Mouse (Mus musculus) MEL (cell line): ENCODE measurements around the gene Pou2f2. TPM values are rescaled to one million over a fixed set of nuclear protein-coding genes. Genes with fewer than 3 reads are reported as not detected.

Source experiments
- DNase-seq: peaks from one replicate; pipeline ENCODE4 v3.0.0; 2011; ENCODE audit warnings: low read depth, low spot score
- H3K27ac ChIP-seq: 2 replicates; pipeline ENCODE4 v1.5.1; 2012; ENCODE audit warnings: low read depth, mild to moderate bottlenecking, control low read depth, low read length, moderate library complexity; ENCODE audit not compliant: control insufficient read depth
- H3K27me3 ChIP-seq, 2 experiments: fragments of 150-350 bp in 1 of 2; sonication (generic) in 1 of 2; 2 replicates each; pipeline ENCODE4 v1.6.1; 2012; ENCODE audit warnings: low read length in 2 of 2, mild to moderate bottlenecking in 2 of 2, improper control_type of control experiment in 1 of 2, moderate library complexity in 1 of 2; ENCODE audit not compliant: insufficient read depth in 2 of 2, control insufficient read depth in 1 of 2
- H3K36me3 ChIP-seq, 2 experiments: 2 replicates each; pipeline ENCODE4 v1.6.1; 2012 to 2014; ENCODE audit warnings: low read length in 2 of 2, improper control_type of control experiment in 1 of 2, inconsistent platforms in 1 of 2, mild to moderate bottlenecking in 1 of 2; ENCODE audit not compliant: insufficient read depth in 2 of 2, control insufficient read depth in 1 of 2
- H3K4me1 ChIP-seq, 2 experiments: fragments of 150-350 bp in 1 of 2; sonication (generic) in 1 of 2; 2 replicates each; pipeline ENCODE4 v1.6.1; 2012; ENCODE audit warnings: low read length in 2 of 2, improper control_type of control experiment in 1 of 2, mild to moderate bottlenecking in 1 of 2; ENCODE audit not compliant: insufficient read depth in 2 of 2, control insufficient read depth in 1 of 2
- H3K4me3 ChIP-seq, 2 experiments: fragments of 150-350 bp in 1 of 2; sonication (generic) in 1 of 2; 2 replicates each; pipeline ENCODE4 v1.5.1; 2012; ENCODE audit warnings: low read depth in 2 of 2, low read length in 2 of 2, mild to moderate bottlenecking in 2 of 2, moderate library complexity in 2 of 2, control low read depth in 1 of 2, improper control_type of control experiment in 1 of 2; ENCODE audit not compliant: control insufficient read depth in 1 of 2, insufficient read depth in 1 of 2
- H3K79me2 ChIP-seq: 2 replicates; pipeline ENCODE4 v1.6.1; 2012; ENCODE audit warnings: mild to moderate bottlenecking, low read length, moderate library complexity; ENCODE audit not compliant: control insufficient read depth, poor library complexity, insufficient read depth
- H3K9ac ChIP-seq: 2 replicates; pipeline ENCODE4 v1.6.1; 2012; ENCODE audit warnings: low read depth, mild to moderate bottlenecking, control low read depth, low read length, moderate library complexity; ENCODE audit not compliant: control insufficient read depth, poor library complexity, severe bottlenecking
- H3K9me3 ChIP-seq: fragments of 150-350 bp; sonication (generic); replicated peaks from 2 replicates; pipeline ENCODE4 v1.6.1; 2012; ENCODE audit warnings: mild to moderate bottlenecking, low read length, improper control_type of control experiment, moderate library complexity; ENCODE audit not compliant: insufficient read depth
- BHLHE40 ChIP-seq: IDR thresholded peaks from 2 replicates; pipeline ENCODE4 v1.6.1; 2012; ENCODE audit warnings: low read depth, mild to moderate bottlenecking, inconsistent platforms, low read length, improper control_type of control experiment, borderline replicate concordance
- CHD1 ChIP-seq: IDR thresholded peaks from 2 replicates; pipeline ENCODE4 v1.6.1; 2012; ENCODE audit warnings: low read depth, mild to moderate bottlenecking, inconsistent platforms, low read length, improper control_type of control experiment
- CTCF ChIP-seq, 3 experiments: IDR thresholded peaks in 2 of 3; conservative IDR thresholded peaks in 1 of 3; 2 replicates each; pipeline ENCODE4 v1.5.1; 2011 to 2012; ENCODE audit warnings: low read length in 3 of 3, low read depth in 2 of 3, mild to moderate bottlenecking in 2 of 3, improper control_type of control experiment in 1 of 3, inconsistent platforms in 1 of 3, mixed read lengths in 1 of 3, moderate library complexity in 1 of 3; ENCODE audit not compliant: control insufficient read depth in 1 of 3, insufficient read depth in 1 of 3, poor library complexity in 1 of 3, severe bottlenecking in 1 of 3
- ELF1 ChIP-seq: IDR thresholded peaks from 2 replicates; pipeline ENCODE4 v1.6.1; 2014; ENCODE audit warnings: low read depth, mild to moderate bottlenecking, inconsistent platforms, low read length, improper control_type of control experiment, moderate library complexity
- ETS1 ChIP-seq: IDR thresholded peaks from 2 replicates; pipeline ENCODE4 v1.6.1; 2012; ENCODE audit warnings: low read depth, mild to moderate bottlenecking, inconsistent platforms, low read length, improper control_type of control experiment, moderate library complexity
- GABPA ChIP-seq: IDR thresholded peaks from 2 replicates; pipeline ENCODE4 v1.6.1; 2012; ENCODE audit warnings: low read depth, mild to moderate bottlenecking, inconsistent platforms, low read length, improper control_type of control experiment, moderate library complexity
- GATA1 ChIP-seq: IDR thresholded peaks from 2 replicates; pipeline ENCODE4 v1.6.1; 2011; ENCODE audit warnings: low read depth, low read length, improper control_type of control experiment
- HCFC1 ChIP-seq: IDR thresholded peaks from 2 replicates; pipeline ENCODE4 v1.6.1; 2012; ENCODE audit warnings: low read depth, mild to moderate bottlenecking, inconsistent platforms, low read length, improper control_type of control experiment, moderate library complexity
- JUND ChIP-seq: IDR thresholded peaks from 2 replicates; pipeline ENCODE4 v1.6.1; 2011; ENCODE audit warnings: low read depth, mild to moderate bottlenecking, improper control_type of control experiment, low read length
- KAT2A ChIP-seq: conservative IDR thresholded peaks from 2 replicates; pipeline ENCODE4 v1.6.1; 2012; ENCODE audit warnings: low read depth, low read length, improper control_type of control experiment, inconsistent platforms
- MAZ ChIP-seq: IDR thresholded peaks from 2 replicates; pipeline ENCODE4 v1.6.1; 2012; ENCODE audit warnings: low read depth, mild to moderate bottlenecking, inconsistent platforms, low read length, improper control_type of control experiment
- MEF2A ChIP-seq: IDR thresholded peaks from 2 replicates; pipeline ENCODE4 v1.6.1; 2014; ENCODE audit warnings: low read depth, mild to moderate bottlenecking, inconsistent platforms, low read length, improper control_type of control experiment; ENCODE audit not compliant: poor library complexity, insufficient replicate concordance, severe bottlenecking; ENCODE audit errors: extremely low read depth
- MXI1 ChIP-seq: IDR thresholded peaks from 2 replicates; pipeline ENCODE4 v1.6.1; 2011; ENCODE audit warnings: mild to moderate bottlenecking, low read depth, low read length, improper control_type of control experiment
- NELFE ChIP-seq: IDR thresholded peaks from 2 replicates; pipeline ENCODE4 v1.6.1; 2011; ENCODE audit warnings: low read depth, low read length, improper control_type of control experiment
- NRF1 ChIP-seq: IDR thresholded peaks from 2 replicates; pipeline ENCODE4 v1.6.1; 2014; ENCODE audit warnings: low read depth, mild to moderate bottlenecking, inconsistent platforms, low read length, improper control_type of control experiment, moderate library complexity; ENCODE audit not compliant: poor library complexity, insufficient read depth, severe bottlenecking
- POLR2AphosphoS2 ChIP-seq: IDR thresholded peaks from 2 replicates; pipeline ENCODE4 v1.6.1; 2011; ENCODE audit warnings: low read length, improper control_type of control experiment
- POLR2AphosphoS5 ChIP-seq: IDR thresholded peaks from 2 replicates; pipeline ENCODE4 v1.6.1; 2012; ENCODE audit warnings: low read depth, borderline replicate concordance, mild to moderate bottlenecking, inconsistent platforms, low read length, moderate library complexity, mixed read lengths
- RAD21 ChIP-seq: IDR thresholded peaks from 2 replicates; pipeline ENCODE4 v1.6.1; 2011; ENCODE audit warnings: mild to moderate bottlenecking, low read depth, low read length, improper control_type of control experiment
- SIN3A ChIP-seq: IDR thresholded peaks from 2 replicates; pipeline ENCODE4 v1.6.1; 2012; ENCODE audit warnings: low read length, improper control_type of control experiment, inconsistent platforms
- TCF12 ChIP-seq: IDR thresholded peaks from 2 replicates; pipeline ENCODE4 v1.6.1; 2014; ENCODE audit warnings: low read depth, mild to moderate bottlenecking, inconsistent platforms, low read length, improper control_type of control experiment, moderate library complexity
- UBTF ChIP-seq: IDR thresholded peaks from 2 replicates; pipeline ENCODE4 v1.6.1; 2012; ENCODE audit warnings: low read depth, mild to moderate bottlenecking, inconsistent platforms, low read length, improper control_type of control experiment, moderate library complexity, borderline replicate concordance; ENCODE audit not compliant: insufficient read depth
- USF1 ChIP-seq: IDR thresholded peaks from 2 replicates; pipeline ENCODE4 v1.6.1; 2014; ENCODE audit warnings: low read depth, mild to moderate bottlenecking, inconsistent platforms, low read length, improper control_type of control experiment, moderate library complexity
- ZMIZ1 ChIP-seq: IDR thresholded peaks from 2 replicates; pipeline ENCODE4 v1.6.1; 2012; ENCODE audit warnings: low read depth, mild to moderate bottlenecking, inconsistent platforms, low read length, improper control_type of control experiment, moderate library complexity
- polyA plus RNA-seq, 2 experiments: library from polyadenylated mRNA; stranded (reverse) in 1 of 2; unstranded in 1 of 2; fragments of >175 nt in 1 of 2; fragments of >200 nt in 1 of 2; gene quantifications; 2 replicates each; pipeline versions ENCODE4 v1.2.1 to v1.2.4; 2012; ENCODE audit warnings: low replicate concordance in 2 of 2, low read depth in 1 of 2; ENCODE audit not compliant: insufficient read length in 2 of 2, insufficient read depth in 1 of 2, missing spikeins in 1 of 2
- total RNA-seq: library from RNA; depleted of rRNA; stranded (reverse); fragments of 300-350 nt; gene quantifications from 2 replicates; pipeline ENCODE4 v1.2.3, GENCODE M21; 2012

Gene Pou2f2
- total and polyA plus RNA-seq, 3 experiments: 0.73 to 6.4 TPM; not detected in 1

DNA sequence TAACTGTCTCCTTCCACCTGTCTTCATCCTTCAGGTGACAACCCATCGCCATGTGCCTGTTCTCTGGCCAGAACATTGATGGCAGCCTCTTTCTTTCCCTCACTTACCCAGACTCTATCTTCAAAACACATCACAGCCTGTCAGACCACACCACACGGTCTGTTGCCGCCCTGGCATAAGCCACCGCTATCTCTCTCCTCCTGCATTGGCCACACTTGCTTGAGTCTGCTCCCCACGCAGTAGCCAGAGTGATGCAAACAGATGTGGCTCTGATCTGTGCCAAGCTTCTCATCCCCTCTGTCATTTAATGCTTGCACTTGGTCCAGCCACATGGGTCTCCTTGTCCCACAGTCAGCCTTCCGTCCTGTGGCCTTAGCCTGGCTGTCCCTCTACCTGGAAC lies 116.2 kb downstream of the Pou2f2 start:
- H3K9me3 ChIP-seq: no peaks in the 10 kb centered on the region
- no peak for TF ChIP-seq BHLHE40
- TF ChIP-seq CHD1: no peak
- TF ChIP-seq KAT2A: no peak
- no peak for TF ChIP-seq SIN3A
- TF ChIP-seq USF1: no peak
- no peak for TF ChIP-seq MXI1
- no peak for TF ChIP-seq RAD21
- TF ChIP-seq MEF2A: no peak
- TF ChIP-seq HCFC1: no peak
- TF ChIP-seq MAZ: no peak
- TF ChIP-seq TCF12: no peak
- TF ChIP-seq POLR2AphosphoS5: no peak
- no peak for TF ChIP-seq GABPA
- no peak for TF ChIP-seq ETS1
- no peak for TF ChIP-seq JUND
- no peak for TF ChIP-seq CTCF (IDR thresholded peaks at IDR 0.05 in 2 of 3, conservative IDR thresholded peaks at IDR 0.05 in 1 of 3; ENCODE audit: control insufficient read depth in 1 of 3, insufficient read depth in 1 of 3, low read depth in 2 of 3, low read length in 3 of 3, poor library complexity in 1 of 3, severe bottlenecking in 1 of 3)
- no peak for TF ChIP-seq ZMIZ1
- TF ChIP-seq ELF1: no peak
- no peaks in the 10 kb centered on the region for H3K4me1 ChIP-seq
- DNase-seq: no peak
- H3K36me3 ChIP-seq: no peaks in the 10 kb centered on the region
- no peak overlapping the region for H3K4me3 ChIP-seq
- H3K9ac ChIP-seq: no peak overlapping the region
- H3K27me3 ChIP-seq: no peaks in the 10 kb centered on the region
- no peak overlapping the region for H3K27ac ChIP-seq
- no peaks in the 10 kb centered on the region for H3K79me2 ChIP-seq

DNA sequence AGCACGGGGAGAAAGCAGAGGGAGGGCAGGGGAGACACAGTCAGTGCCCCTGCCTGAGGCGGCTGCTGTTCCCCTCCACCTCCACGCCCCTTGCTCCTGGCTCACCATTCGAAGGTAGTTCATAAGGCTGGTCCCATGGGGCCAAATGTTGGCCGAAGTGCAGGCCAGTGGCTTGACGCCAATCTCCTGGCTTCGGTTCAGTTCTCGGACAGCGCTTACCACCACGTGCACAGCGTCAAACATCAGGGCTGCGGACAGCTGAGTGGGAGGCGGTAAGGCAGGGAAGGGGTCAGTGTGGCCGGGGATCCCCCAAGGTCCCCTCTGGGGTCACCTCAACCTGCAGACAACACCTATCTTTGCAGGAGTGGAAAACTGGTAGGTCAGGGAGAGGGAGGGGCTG lies 120.7 kb downstream of the Pou2f2 start:
- Histone ChIP-seq H3K4me1 (no peaks in the 10 kb centered on the region), H3K27ac (no peak overlapping the region), H3K9ac (no peak overlapping the region), H3K27me3 (no peaks in the 10 kb centered on the region), H3K9me3 (no peaks in the 10 kb centered on the region), H3K36me3 (no peaks in the 10 kb centered on the region; a peak in 1 of 4 replicates), H3K79me2 (no peaks in the 10 kb centered on the region), H3K4me3 (no peak overlapping the region)
- DNase-seq: no peak
- TF ChIP-seq NELFE (no peak), POLR2AphosphoS2 (no peak), NRF1 (no peak), ETS1 (no peak), MEF2A (no peak), GATA1 (no peak), UBTF (no peak)
